In the genomic region with DNA sequence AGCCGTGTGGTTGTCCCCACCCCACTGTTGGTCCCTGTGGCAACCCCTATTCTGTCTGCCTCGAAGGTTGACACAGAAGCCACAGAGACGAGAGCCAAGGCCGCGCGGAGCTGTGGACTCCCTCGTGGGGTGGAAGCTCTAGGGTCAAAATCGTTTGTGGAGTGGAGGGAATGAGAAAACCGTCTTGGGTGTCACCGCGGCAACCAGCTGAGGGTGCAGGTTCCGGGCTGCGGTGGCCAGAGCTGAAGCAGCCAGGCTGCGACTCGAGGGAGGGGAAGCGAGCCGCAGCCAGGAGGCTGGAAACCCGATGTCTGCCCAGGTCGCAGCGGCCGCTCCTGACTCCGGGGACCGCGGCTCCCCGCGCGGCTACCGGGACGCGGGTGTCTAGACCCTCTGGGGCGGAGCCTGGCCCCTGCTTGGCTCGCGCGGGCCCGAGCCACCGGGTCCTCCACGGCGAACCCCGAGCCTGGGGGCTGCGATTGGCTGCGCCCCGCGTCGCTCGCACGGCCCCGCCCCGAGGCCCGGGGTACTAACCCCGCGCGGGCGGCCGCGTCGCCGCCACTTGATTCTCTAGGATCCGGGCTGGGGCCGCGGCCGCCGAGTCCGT, we compare ENCODE assay signal across 8 mouse cellular contexts. TPM values are rescaled to one million over a fixed set of nuclear protein-coding genes. Genes with fewer than 3 reads are reported as not detected.
DNase-seq lines count a peak whose midpoint lies in the region; ATAC-seq and TF ChIP-seq lines count a peak whose summit lies in the region.

No protein-coding gene starts in this region.

- no peak for TF ChIP-seq POLR2A in ES-Bruce4 (IDR thresholded peaks at IDR 0.05; ENCODE audit: insufficient read depth, low read length)
- TF ChIP-seq POLR2A in thymus, adult 2 months (IDR thresholded peaks at IDR 0.05; ENCODE audit: control insufficient read depth, extremely low read depth, insufficient read depth, low read length, poor library complexity), result no peak

- no peaks in the 10 kb centered on the region for H3K36me3 ChIP-seq in ES-Bruce4 (ENCODE audit: control insufficient read depth, insufficient read depth, low read length, poor library complexity, severe bottlenecking)
- no peaks in the 10 kb centered on the region for H3K36me3 ChIP-seq in forebrain, embryonic 16.5 days (ENCODE audit: control insufficient read depth, insufficient read depth)
- H3K36me3 ChIP-seq in kidney, embryonic 16.5 days (ENCODE audit: insufficient read depth, low read length), result no peaks in the 10 kb centered on the region
- H3K36me3 ChIP-seq in midbrain, embryonic 10.5 days, result no peaks in the 10 kb centered on the region
- no peaks in the 10 kb centered on the region for H3K36me3 ChIP-seq in thymus, adult 2 months (ENCODE audit: control insufficient read depth, insufficient read depth, low read length)

- peak; percentile 82 for DNase-seq in A20 (ENCODE audit: low read depth, low spot score)
- peak; percentile 50 for DNase-seq in midbrain, embryonic 10.5 days (ENCODE audit: low spot score)
- DNase-seq in thymus, adult 2 months, result peak; percentile 59
- DNase-seq in right cerebral cortex, postnatal 10 days (ENCODE audit: low spot score in 2 of 2), result no peak

- H3K4me1 ChIP-seq in ES-Bruce4 (ENCODE audit: control insufficient read depth, insufficient read depth, low read length), result no peaks in the 10 kb centered on the region
- H3K4me1 ChIP-seq in forebrain, embryonic 16.5 days (replicated peaks; ENCODE audit: control insufficient read depth, insufficient read depth, low read length), result peaks cover 11% of the 10 kb centered on the region
- H3K4me1 ChIP-seq in kidney, embryonic 16.5 days (ENCODE audit: insufficient read depth, low read length), result peaks cover 11% of the 10 kb centered on the region
- H3K4me1 ChIP-seq in midbrain, embryonic 10.5 days, result peaks cover 34% of the 10 kb centered on the region
- peaks cover 49% of the 10 kb centered on the region for H3K4me1 ChIP-seq in thymus, adult 2 months (replicated peaks; ENCODE audit: control insufficient read depth, insufficient read depth, low read length)

- H3K27me3 ChIP-seq in ES-Bruce4 (ENCODE audit: control insufficient read depth, insufficient read depth, low read length, poor library complexity, severe bottlenecking), result peaks cover 17% of the 10 kb centered on the region
- H3K27me3 ChIP-seq in forebrain, embryonic 16.5 days (replicated peaks; ENCODE audit: control insufficient read depth, insufficient read depth, low read length), result peaks cover 85% of the 10 kb centered on the region
- peaks cover 100% of the 10 kb centered on the region for H3K27me3 ChIP-seq in kidney, embryonic 16.5 days (ENCODE audit: insufficient read depth, low read length)
- peaks cover 100% of the 10 kb centered on the region for H3K27me3 ChIP-seq in midbrain, embryonic 10.5 days (ENCODE audit: low read depth, poor library complexity, severe bottlenecking)
- H3K27me3 ChIP-seq in thymus, adult 2 months (ENCODE audit: control insufficient read depth, insufficient read depth, low read length), result no peaks in the 10 kb centered on the region; the same call in 1 of the 2 replicates

- no peak for TF ChIP-seq EP300 in ES-Bruce4 (IDR thresholded peaks at IDR 0.05; ENCODE audit: insufficient read depth, low read depth, low read length)

- peak overlapping the region; percentile 37 for H3K4me2 ChIP-seq in forebrain, embryonic 16.5 days (ENCODE audit: low read length)
- H3K4me2 ChIP-seq in kidney, embryonic 16.5 days (replicated peaks; ENCODE audit: low read depth, low read length), result peak overlapping the region; percentile 62

- H3K27ac ChIP-seq in ES-Bruce4 (ENCODE audit: insufficient read depth, low read length), result no peak overlapping the region
- H3K27ac ChIP-seq in forebrain, embryonic 16.5 days (ENCODE audit: low read length), result no peak overlapping the region
- H3K27ac ChIP-seq in kidney, embryonic 16.5 days (ENCODE audit: low read length), result no peak overlapping the region
- no peak overlapping the region for H3K27ac ChIP-seq in midbrain, embryonic 10.5 days (replicated peaks)
- H3K27ac ChIP-seq in thymus, adult 2 months (ENCODE audit: control insufficient read depth, insufficient read depth, low read length), result no peak overlapping the region

- under 1% methylated on average over 58 of the region's 63 CpGs for WGBS in forebrain, embryonic 16.5 days
- WGBS in kidney, embryonic 16.5 days, result under 1% methylated on average over 59 of the region's 63 CpGs
- 2% methylated on average over 63 of the region's 63 CpGs for WGBS in midbrain, embryonic 10.5 days
- 3% methylated on average over 61 of the region's 63 CpGs for WGBS in thymus, adult 2 months

- ATAC-seq in forebrain, embryonic 16.5 days, result no peak
- no peak for ATAC-seq in kidney, embryonic 16.5 days (ENCODE audit: low FRiP score, low TSS enrichment)
- no peak for ATAC-seq in erythroid progenitor cell, adult 5-6 weeks (replicated peaks; ENCODE audit: low FRiP score, poor library complexity, severe bottlenecking)

- TF ChIP-seq CTCF in ES-Bruce4 (IDR thresholded peaks at IDR 0.05; ENCODE audit: low read depth, low read length), result no peak
- TF ChIP-seq CTCF in thymus, adult 2 months (IDR thresholded peaks at IDR 0.05; ENCODE audit: borderline replicate concordance, control insufficient read depth, extremely low read depth, insufficient read depth, low read length, poor library complexity), result no peak

- H3K4me3 ChIP-seq in ES-Bruce4 (ENCODE audit: low read depth, low read length), result peak overlapping the region; percentile 13
- peak overlapping the region; percentile 27 for H3K4me3 ChIP-seq in forebrain, embryonic 16.5 days (replicated peaks; ENCODE audit: low read length)
- peak overlapping the region; percentile 45 for H3K4me3 ChIP-seq in kidney, embryonic 16.5 days (ENCODE audit: low read length)
- H3K4me3 ChIP-seq in midbrain, embryonic 10.5 days, result peak overlapping the region; percentile 46
- H3K4me3 ChIP-seq in thymus, adult 2 months (ENCODE audit: control insufficient read depth, insufficient read depth, low read length), result peak overlapping the region; percentile 49

- no peaks in the 10 kb centered on the region; the same call in 1 of the 2 replicates for H3K9me3 ChIP-seq in ES-Bruce4 (replicated peaks; ENCODE audit: control insufficient read depth, insufficient read depth, low read length, poor library complexity, severe bottlenecking)
- no peaks in the 10 kb centered on the region for H3K9me3 ChIP-seq in forebrain, embryonic 16.5 days (ENCODE audit: control insufficient read depth, low read length)
- no peaks in the 10 kb centered on the region for H3K9me3 ChIP-seq in kidney, embryonic 16.5 days (ENCODE audit: low read length)
- no peaks in the 10 kb centered on the region for H3K9me3 ChIP-seq in midbrain, embryonic 10.5 days (replicated peaks)

- peak overlapping the region; percentile 71 for H3K9ac ChIP-seq in ES-Bruce4 (ENCODE audit: low read depth, poor library complexity, severe bottlenecking)
- H3K9ac ChIP-seq in forebrain, embryonic 16.5 days (replicated peaks; ENCODE audit: low read depth, low read length), result no peak overlapping the region
- H3K9ac ChIP-seq in kidney, embryonic 16.5 days (replicated peaks; ENCODE audit: low read length), result peak overlapping the region; percentile 10

RNA-seq across cellular contexts. Expression of gene Runx3, which starts 31.6 kb away (rescaled TPM):
- 0.76 and 1.1 TPM in 2 replicates for polyA plus RNA-seq in ES-Bruce4 (2011; ENCODE audit: insufficient read depth, insufficient read length, low read depth, missing spikeins)
- not detected in 2 replicates for polyA plus RNA-seq in forebrain, embryonic 16.5 days (2015; fragmentation: Nextera tagmentation; extraction: Ambion mirVana)
- polyA plus RNA-seq in kidney, embryonic 16.5 days (2015; fragmentation: Nextera tagmentation; extraction: Ambion mirVana), result 0.06 TPM in 1 of 2 replicates, not detected in the other
- polyA plus RNA-seq in midbrain, embryonic 10.5 days (2016; fragmentation: Nextera tagmentation; extraction: Ambion mirVana), result 0.04 TPM in 2 replicates
- polyA plus RNA-seq in thymus, adult 2 months (2012; rRNA removed), result 24.6 and 34.2 TPM in 2 replicates
- total RNA-seq in erythroid progenitor cell, adult 5-6 weeks (2015; ENCODE audit: low replicate concordance), result 5.9 and 10.8 TPM in 2 replicates
- total RNA-seq in erythroid progenitor cell, adult 5-6 weeks (2017; ENCODE audit: low replicate concordance), result 0.51 TPM in 1 of 2 replicates, not detected in the other

Comparison
In these comparisons a context has a peak if more than half of its experiments do, and no peak if none do; other contexts are left out.
1. DNase-seq: peak in A20 (single experiment), midbrain, embryonic 10.5 days (single experiment) and thymus, adult 2 months (single experiment); none in right cerebral cortex, postnatal 10 days (0 of 2).
2. RNA of gene Runx3, which starts 31.6 kb away (polyA plus RNA-seq): 24.6 to 34.2 TPM in thymus, adult 2 months; 0.76 to 1.1 TPM in ES-Bruce4, 0.04 TPM in midbrain, embryonic 10.5 days, not detected in forebrain, embryonic 16.5 days and 0.06 TPM in kidney, embryonic 16.5 days; every median in the first group is over 10 times any median in the second.
3. Peak in every context shown above with its lines, with median percentiles within 50 percentile points of each other: H3K4me3 ChIP-seq.